Mouse (Mus musculus) cerebellum, adult 9-10 months (tissue): ENCODE measurements around the gene Rbm38.

Source experiments
- DNase-seq: peaks from one replicate; pipeline ENCODE4 v3.0.0; 2022

Gene Rbm38

DNA sequence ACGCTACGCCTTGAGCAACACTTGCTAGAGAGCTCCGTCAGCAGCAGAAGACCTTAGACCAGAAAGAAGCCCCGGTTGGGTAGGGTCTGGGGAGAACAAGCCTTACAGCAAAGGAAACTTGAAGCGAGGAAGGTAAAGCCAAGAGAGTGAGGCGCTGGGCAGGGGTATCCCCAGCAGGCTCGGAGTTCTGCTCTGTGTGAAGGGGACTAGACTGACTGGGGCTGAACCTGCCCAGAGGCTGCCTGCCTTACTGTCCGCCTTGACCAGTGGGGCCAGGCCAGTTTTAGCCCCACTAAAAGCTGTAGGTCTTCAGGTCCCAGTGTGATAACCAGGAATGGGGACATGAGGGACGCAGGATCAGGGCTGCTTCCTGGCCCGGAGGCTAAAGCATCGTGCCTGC, at the start of gene Rbm38:
Rbm38 (plus strand) TSS at position 69 of the 400 bp plus-strand sequence.
- peak; percentile 35 for DNase-seq

DNA sequence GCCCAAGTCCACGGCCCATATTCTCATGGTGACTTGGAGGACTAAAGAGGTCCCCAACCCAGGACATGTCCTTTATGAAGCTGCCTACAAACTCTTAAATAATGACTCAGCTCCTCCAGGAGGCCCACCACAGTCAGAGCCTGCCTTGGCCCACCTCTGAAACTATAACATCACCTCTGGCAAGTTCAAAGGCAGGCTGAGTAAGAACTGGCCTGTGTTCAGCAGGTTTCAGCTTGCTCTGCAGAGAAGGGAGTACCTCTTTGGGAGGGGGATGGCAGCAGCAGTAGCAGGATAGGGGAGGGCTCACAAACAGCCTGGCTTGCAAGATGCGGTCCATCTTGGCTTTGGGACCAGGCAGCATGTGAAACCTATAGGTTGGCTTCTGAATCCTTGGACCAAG, 48.4 kb upstream of the Rbm38 start:
- DNase-seq: no peak

DNA sequence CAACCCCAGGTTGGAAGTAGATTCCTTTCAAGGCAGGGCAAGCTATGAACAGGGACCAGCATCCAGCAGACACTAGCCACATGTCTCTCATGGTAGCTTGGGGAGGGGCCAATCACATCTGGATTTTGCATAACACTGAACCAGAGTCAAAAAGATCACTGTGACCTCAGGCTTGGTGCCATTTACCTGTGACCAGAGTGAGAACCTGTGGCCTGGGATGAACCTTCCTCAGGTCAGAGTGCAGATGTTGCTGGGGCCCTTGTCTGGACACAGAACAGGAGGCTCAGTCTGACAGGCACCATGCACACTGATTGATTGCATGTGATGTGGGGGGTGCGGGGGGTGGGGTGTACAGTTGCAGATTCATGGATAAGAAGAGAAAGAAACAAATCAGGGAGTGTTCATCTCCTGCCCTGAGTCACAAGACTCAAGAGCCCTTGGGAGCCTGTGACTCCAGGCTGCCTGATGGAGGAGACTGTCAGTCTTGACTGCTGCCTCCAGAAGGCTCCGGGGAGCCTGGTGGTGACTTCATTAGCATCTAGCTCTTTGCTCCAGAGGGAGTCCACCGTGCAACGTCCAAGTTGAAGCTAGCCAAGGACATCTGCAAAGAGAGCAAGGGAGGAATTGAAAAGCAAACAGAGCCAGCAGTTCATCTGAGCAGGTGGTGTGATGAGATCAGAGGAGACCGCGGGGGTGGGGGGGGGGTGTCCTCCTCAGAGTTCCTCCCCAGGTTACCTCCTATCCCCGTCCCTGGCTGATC, 46.3 kb upstream of the Rbm38 start:
- DNase-seq: no peak

DNA sequence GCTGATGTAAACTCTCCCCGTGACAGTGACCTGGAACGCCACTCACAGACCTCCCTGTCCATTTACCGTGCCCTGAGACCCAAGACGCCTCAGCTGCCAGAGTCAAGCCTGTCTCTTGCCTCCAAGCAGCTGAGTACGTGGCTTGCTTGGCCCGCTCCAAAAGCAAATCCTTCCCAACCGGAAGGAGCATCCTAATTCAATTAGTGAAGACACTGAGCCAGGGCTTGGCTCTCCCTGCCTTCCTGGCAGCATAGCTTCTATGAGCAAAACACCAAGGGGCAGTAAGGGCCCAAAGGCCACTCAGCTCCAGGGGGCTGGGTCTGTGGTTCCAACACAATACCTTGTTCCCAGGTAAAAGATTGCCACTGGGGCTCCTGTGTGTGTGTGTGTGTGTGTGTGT, 45.6 kb upstream of the Rbm38 start:
- DNase-seq: no peak

DNA sequence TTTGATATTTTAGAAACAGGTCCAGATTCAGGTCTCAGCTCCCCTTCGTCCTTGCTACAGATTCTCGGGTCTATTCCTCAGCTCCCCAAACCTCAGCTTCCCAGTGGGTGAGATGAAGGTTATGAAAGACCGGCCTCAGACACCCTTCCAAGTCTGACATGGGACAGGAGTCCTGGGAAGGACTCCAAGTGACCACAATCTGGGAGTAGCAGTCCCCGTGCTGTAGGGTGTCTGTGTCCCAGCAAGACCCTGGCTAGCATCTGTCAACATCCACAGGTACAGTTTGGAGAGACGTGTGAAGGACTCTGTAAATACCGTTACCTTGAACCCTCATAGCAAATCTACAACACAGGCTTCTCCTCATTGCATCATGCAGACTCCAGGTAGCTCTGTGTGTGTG, 45.1 kb upstream of the Rbm38 start:
- DNase-seq: no peak

DNA sequence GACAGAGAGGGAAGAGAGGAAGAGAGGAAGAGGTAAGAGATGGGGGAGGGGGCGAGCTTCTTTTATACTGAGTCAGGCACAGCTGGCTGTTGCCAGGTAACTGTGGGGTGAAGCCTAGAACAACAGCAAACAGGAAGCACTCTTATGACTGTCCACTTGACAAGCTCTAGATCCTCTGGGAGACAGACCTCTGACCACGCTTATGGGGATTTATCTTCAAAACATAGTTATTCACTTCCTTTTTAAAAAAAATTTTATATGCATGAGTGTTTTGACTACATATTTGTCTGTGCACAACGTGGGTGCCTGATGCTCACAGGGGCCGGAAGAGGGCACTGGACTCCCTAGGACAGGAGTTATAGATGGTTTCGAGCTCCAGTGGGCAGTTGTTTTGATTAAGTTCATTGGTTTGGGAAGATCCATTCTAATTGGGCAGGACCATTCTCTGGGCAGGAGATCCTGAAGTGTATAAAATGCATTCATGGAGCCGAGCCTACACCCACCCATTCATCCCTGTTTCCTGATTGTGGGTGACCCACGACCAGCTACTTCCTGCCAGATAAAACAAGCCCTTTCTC, 43.5 kb upstream of the Rbm38 start:
- no peak for DNase-seq

DNA sequence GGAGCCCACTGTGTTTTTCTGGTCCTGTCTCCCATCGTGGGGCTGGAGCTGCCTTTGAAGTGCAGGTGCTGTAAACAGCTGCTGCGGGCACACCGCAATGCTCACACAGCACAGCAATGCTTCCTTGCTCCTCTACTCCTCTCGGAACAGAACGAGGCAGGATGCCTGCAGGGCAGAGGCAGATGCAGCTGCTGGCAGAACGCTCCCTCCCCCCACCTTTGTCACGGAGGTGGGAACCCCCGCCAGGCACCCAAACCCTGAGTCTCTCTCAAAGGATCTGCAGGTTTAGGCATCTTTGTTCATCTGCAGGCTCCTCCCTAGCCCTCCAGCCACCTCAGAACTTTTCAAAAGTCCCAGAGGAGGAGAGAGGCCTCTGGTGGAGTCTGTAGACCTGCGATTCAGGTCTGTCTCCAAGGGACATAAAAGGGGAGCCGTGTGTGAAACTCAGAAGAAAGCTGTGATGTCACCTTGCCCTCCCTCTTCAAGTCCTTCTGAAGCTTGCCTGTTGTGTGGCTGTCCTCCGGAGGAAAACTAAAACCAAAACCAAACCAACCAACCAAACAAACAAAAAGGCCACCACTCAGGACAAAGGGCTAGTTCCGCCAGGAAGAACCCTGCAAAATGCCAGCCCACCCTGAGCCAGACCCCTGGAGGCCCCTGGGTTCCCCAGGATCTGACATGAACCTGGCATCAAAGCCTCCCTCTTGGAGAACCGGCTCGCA, 42.7 kb upstream of the Rbm38 start, which contains the start of gene Spo11:
Spo11 (plus strand) TSS at position 292 of the 722 bp plus-strand sequence.
- no peak for DNase-seq

DNA sequence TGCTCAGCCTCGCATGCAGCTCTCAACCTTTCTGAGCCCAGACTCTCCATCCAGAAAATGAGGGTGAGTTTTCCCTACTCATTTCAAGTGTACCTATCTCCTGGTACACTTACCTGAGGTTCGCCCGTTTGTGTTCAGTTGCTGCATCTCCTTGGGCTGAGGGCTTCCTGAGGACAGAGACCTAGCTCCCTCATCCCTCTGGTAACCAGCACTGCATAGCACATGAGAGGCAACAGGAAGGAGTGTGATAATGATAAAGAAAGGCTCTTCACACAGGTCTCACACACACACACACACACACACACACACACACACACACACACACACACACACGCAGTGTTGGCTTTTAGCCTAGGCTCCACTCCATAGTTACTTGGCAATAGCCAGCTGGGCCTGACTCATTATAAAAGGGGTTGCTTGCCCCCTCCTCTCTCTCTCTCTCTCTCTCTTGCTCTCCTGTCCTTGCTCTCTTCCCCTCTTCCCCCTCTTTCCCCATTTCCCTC, 42.1 kb upstream of the Rbm38 start:
- DNase-seq: no peak

DNA sequence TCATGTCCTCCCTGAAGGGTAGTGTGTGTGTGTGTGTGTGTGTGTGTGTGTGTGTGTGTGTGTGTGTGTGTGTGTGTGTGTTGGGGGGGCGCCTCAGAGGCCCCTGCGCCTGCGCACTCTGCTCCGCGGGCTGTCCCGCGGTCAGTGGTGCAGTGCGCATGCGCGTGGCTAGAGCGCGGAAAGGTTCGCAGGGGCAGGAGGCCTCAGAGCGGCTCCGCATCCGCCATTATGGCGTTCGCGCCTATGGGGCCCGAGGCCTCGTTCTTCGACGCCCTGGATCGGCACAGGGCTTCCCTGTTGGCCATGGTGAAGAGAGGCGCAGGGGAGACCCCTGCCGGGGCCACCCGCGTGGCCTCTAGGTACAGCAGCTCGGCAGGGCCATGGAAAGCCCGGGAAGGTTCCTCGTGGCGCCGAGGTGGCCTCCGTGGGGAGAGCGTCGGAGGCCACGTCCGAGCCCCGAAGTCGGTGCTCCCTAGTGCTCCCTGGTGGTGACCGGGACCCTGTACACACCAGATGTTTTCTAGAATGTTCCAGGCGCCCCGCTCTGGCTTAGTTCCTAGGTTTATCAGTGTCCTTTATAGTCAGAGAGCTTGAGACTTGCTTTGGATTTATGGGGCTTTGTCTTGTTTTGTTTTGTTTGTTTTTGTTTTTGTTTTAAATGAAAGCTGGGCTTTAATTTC, 40.5 kb upstream of the Rbm38 start:
- no peak for DNase-seq

DNA sequence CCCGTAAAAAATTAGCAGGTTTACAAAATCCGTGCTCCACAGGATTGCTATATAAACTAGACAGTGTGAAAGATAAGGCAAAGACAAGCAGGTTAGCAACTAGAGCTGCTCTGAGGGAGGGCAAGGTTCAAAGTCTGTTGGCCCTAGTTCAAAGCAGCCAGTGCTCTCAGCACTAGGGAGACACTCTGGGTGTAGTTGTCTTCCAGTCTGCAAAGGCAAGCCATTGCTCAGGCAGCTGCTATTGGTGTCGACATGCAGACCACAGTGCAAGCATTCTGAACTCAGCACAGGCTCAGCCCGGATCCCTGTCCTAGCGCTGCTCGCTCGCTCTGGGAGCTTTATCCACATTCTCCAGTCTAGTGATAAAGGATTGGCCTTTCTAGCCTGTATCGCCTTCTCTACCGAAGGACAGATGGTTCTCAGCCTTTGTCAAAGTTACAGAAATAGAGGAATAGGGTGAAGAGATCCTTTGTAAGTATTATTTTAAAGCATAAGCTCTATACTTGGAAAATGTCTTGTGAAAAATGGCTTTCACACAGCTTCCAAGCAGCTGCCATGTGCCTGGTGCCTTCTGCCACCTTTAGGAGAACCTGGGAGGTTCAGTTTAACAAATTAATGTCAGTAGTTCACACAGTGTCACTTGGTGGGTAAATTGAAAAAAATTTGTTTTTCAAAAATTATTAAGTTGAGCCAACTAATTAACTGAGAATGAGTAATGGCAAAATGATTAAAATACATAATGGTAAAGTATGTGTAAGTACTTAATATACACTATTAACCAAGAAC, 37.3 kb upstream of the Rbm38 start:
- no peak for DNase-seq

DNA sequence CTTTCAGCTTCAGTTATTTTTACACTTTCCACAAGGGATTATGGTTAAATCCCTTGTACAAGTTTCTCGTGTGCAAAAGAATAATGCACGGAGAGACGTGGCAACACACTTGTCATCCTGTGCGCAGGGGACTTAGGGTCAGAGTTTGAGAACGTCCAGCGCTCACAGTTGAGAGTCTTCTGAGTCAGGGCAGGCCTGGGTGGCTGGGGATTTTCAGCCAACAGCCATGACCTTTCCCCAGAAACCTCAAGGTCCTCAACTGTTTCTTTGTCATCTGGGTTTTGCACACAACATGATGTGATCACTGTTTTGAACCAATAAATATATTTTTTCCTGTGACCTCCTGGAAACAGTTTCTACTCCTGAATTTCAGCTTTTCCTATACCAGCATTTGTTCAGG, 30.1 kb upstream of the Rbm38 start:
- DNase-seq: no peak

DNA sequence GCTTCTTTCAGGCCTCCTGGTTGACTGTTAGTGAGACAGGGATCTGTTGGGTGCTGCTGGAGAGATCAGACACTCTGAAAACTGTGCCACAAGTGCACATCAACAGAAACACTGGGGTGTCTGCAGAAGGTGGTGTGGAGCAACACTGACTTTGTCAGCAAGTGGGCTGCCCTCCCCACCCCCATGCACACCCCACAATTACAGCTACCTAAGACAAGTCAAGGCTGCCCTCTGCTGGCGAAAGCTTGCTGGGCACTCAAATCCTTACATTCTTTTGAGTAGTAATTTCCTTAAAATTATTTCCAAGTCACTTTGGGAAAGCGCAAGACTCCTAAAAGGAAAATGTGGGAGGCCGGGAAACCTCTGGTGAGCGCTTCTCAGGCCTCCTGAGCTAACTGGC, 24.1 kb upstream of the Rbm38 start:
- DNase-seq: peak; percentile 49

DNA sequence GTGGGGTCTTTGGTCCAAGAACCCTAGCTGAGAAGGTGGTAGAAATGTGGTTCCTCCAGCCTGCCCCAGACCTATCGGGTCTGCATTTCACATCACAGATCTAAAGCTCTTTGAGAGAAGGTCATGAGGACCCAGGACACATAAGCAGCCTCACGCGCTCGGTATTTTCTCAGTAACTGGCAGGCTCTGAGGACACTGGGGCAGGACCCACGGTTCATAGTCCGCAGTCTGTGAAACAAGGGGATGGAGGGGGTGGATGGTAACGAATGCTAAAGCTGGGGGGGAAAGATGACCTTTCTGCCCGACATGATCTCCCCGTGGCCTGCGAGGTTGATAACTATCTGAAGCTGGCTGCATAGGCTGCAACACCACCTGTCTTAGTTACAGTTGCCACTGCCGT, 22.6 kb upstream of the Rbm38 start:
- no peak for DNase-seq

DNA sequence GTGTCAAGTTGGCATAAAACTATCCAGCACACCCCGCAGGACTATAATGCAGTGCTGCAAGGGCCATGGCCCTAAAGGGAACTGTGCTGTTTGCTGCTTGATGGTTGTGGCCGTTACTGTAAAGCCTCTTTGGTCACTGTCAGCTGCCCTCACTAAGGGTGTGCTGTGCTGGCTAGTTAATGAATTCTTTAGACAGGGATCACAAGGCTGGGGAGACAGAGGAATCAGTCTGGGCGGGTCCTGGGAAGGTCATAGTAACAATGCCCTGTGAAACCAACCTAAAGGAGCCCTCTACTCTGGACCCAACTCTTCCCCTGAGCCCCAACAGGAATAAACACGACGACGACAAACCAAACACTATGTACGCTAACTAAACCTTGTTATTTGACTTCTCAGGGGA, 21.8 kb upstream of the Rbm38 start:
- DNase-seq: no peak

DNA sequence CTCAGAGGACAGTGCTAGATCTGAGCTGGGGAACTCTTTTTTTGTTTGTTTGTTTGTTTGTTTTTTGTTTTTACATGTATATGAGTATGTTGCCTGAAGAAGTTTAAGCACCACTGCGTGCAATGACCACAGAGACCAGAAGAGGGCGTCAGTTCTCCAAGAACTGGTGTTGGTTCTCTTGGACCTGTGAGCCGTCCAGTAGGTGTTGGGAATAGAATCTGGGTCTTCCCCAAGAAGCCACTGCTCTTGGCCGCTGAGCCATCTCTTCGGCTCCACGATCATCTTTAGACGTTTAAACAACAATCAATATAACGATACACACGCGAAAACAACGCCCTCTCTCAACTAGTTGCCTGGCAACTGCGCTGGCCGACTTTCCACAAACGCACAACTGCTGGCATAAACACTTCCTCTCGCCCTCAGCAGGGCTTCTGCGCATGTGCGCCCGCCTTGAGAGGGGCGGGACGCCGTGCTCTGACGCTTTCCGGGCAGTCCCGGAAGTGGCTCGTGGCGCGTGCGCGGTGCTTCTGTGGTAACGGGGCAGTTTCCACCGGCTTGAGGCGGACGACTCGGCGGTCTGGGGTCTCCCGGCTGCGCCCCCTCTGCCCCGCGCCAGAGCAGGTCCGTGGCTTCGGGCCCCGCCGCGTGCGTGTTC, 20.5 kb upstream of the Rbm38 start, which contains the start of gene Rae1:
Rae1 (plus strand) TSS at position 488 of the 655 bp plus-strand sequence.
- DNase-seq: peak; percentile 98

DNA sequence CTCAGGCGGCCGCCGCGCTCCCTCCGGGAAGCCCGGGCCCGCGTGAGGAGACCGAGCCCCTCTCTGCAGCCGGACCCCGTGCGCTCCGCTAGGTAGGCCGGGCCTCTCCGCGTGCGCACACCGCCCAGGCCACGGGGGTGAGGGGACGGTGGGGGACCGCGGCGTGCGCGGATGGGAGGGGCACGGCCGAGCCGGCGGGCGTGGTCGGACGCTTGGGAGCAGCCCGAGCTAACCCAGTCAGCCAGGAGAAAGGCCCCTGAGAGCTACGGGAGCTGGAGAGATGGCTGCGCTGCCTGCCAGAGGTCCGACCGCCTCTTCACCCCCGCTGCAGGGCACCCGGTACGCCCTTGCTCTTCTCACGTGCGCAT, 20.0 kb upstream of the Rbm38 start:
- DNase-seq: no peak

DNA sequence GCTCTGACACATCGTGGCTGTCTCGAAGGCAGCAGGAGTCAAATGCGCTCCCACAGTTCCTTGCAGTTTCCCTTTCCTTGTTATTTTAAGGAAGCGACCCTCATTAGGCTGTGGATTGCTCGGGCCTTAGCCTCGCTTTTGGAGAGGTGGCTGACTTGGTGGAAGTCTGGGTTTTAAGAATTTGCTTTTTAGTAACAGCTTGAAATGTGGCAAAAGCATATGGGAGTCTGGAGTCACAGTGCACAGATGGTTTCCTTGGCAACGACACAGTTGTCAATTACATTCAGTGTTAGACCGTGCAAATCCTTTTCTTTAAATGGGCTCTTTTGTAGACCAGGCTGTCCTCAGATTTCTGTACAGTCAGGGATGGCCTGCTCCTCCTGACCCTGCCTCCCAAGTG, 19.4 kb upstream of the Rbm38 start:
- DNase-seq: peak; percentile 23

DNA sequence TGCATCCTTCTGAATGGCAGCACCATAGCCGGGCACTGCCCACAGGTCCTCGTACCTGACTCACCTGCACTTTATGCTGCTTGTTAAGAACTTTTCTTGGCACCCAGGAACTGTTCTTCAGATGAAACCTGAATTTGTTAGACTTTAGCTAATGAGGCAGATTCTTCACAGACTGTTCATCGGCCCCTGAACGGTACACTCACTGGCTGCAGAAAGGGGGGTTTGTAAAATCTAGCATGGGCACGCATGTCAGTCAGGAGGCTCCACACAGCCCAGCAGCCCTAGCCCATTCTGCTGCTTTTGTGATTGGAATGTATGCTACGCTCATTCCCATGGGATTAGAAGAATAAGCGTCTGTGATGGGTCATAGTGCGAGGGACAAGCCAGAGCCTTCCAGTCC, 16.6 kb upstream of the Rbm38 start:
- no peak for DNase-seq

DNA sequence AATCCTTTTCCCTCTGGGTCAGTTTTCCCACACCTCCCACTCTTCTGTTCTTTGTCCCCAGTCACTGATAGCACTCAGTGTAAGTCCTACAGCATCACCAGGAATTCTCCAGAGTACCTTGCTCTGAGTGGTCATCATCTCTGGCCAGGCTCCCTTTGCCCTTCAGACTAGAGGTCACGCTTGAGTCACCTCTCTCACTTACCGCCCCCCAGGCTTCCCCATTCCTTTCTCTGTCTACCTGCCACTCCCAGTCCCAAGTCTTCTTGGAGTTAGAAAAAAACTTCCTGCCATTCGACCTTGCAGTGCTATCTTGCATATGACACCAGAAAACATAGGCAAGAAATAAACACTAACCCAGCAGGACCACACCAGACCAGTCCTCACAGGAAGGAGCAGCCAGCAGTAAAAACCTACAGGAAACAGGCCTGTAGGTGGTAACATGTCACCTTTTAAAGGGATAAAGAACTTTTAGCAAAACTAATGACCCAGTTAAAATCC, 10.0 kb upstream of the Rbm38 start:
- no peak for DNase-seq

DNA sequence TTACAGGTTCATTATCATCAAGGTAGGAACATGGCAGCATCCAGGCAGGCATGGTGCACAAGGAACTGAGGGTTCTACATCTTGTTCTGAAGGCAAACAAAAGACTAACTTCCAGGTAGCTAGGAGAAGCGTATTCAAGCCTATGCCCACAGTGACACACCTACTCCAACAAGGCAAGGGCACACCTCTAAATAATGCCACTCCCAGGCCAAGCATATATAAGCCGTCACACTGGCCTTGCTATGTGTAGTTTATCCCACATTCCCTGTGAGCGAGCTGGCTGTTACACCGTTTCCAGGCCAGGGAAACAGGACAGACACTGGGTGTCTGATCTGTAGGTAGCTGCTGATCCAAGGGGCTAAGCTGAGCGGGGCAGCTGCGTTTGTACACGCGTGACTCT, 8.9 kb upstream of the Rbm38 start:
- DNase-seq: no peak

DNA sequence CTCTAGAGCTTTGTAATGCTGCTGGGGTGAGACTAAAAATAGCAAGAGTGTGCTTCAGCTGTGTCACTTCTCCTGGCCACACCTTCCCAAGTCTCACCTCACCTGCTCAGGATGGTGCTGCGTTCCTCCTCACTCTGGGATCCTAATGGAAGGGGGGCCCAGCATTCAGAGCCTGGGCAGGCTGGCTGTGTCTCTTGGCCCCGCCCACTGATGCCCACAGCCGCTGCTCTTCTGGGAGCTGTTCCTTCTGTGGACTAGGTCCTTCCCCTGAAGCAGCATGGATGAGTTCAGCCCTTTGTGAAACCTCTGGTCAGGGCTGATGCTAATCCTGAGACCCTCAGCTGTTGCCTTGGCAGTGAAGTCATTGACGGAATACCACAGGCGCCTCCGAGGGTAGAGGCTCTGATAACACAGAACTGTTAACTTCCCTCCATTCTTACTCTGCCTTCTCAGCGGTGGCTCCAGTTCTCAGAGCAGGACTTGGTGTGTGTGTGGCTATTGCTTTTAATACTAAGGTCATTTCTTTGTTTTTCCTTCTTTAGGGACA, 5.5 kb upstream of the Rbm38 start:
- no peak for DNase-seq
